Mouse (Mus musculus): ENCODE results near the gene Olfr222.

The Olfr222 gene

GRCm38 (mm10) chr11:59541324-59541723 is 34.7 kb downstream of the Olfr222 start, which contains the start of gene Nlrp3:
Gene Nlrp3 (plus strand): TSS chr11:59541568.
- no peak for DNase-seq (ENCODE audit: low spot score in 2 of 2)

DNA sequence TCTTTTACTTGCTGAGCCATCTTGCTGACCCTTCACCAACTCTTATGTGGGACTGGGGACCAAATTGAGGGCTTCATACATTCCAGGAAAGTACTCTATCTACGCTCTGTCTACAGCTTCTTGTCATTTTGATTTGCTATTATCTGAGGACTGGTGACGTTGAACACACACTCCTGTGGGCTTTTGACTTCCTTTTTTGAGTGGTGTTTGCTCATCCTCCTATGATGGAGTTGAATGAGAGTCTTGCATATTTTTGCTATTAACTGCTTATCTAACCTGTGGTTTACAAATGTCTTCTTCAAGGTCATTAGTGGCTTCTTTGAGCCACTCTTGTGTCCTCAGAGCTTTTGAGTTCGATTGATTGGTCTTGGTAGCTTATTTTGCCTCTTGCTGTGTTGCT is 35.9 kb downstream of the Olfr222 start:
- no peak for DNase-seq (ENCODE audit: low spot score in 2 of 2)

GRCm38 (mm10) chr11:59538387-59538786 is 37.6 kb downstream of the Olfr222 start:
- peak; percentile 25 to 39 for DNase-seq (ENCODE audit: low spot score in 2 of 2)

- DNase-seq (ENCODE audit: low spot score in 2 of 2) = no peak
These were observed 38.6 kb downstream of the Olfr222 start for GRCm38 (mm10) chr11:59537218-59538130.

DNA sequence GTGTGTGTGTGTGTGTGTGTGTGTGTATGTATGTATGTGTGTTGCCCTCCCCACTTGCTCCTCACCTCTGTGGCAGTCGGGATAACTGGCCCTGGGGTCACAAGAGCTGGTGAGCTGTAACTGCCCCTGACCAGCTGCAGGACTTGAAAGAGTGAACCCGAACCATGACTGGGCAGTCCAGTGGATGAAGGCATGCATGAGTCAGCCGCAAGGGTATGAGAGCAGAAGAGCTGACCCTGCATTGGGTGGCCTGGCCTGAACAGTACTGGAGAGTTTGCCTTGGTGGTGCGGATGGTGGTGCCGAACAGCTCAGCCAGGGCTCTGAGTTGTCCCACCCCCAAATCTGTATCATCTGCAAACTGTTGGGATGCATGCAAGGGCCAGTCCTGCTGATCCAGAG is 44.5 kb downstream of the Olfr222 start:
- no peak for DNase-seq (ENCODE audit: low spot score in 2 of 2)

DNA sequence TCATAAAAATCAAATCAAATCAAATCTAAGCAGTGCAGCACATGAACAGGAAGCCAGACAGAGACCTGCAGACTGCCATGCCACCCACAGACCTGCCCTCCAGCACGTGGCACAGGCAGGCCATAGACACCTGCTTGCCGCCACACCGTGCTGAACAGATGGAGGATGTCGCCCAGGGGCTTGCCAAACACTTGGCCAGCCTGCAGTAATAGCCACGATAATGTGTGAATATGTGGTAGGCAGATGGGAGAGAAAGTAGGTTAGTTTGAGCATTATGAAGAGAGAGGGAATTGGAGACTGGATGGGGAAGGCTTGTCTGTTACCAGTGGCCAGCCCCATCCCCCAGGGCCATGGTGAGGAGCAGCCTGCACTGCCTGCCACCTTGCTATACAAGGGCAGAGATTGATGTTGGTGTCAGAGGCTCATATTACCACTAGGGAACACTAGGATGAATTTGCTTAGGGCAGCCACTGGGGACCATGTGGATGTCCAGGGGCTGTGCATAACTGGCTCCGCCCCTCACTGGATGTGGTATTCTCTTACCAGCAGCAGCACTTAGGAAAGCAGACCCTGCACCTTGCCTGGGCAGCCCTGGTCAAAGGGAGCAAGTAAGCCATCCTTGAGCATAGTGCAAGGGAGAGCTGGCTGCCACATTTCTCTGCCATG is 45.0 kb downstream of the Olfr222 start:
- peak in 1 of 2 experiments; percentile 22 for DNase-seq (ENCODE audit: low spot score in 2 of 2)

- no peak for DNase-seq (ENCODE audit: low spot score in 2 of 2)
These were observed 45.8 kb downstream of the Olfr222 start for GRCm38 (mm10) chr11:59530221-59530620.

GRCm38 (mm10) chr11:59526472-59527080 is 49.5 kb downstream of the Olfr222 start, which contains the start of gene Zkscan17:
Gene Zkscan17 (minus strand): TSS chr11:59526751.
- no peak for DNase-seq (ENCODE audit: low spot score in 2 of 2)

DNA sequence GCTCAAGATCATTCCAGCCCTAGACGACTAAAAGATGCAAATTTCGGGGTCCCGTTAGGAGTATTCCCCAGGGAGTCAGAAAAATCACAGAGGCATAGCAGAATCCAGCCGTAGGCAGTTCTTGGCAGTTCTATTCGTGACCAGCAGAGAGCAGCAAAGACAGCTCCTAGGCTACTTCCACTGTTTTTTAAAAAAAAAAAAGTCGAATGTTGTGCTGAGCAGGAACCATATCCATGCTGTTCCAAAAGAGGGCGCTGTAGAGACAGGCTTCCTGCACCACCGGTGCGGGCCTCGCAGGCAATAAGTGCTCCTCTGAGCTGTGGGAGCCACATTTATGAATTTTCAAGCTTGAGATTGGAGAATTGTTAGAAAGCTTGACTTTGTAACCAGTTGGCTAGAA is 50.8 kb downstream of the Olfr222 start:
- peak; percentile 56 to 77 for DNase-seq (ENCODE audit: low spot score in 2 of 2)

- no peak for DNase-seq (ENCODE audit: low spot score in 2 of 2)
These were observed 51.9 kb downstream of the Olfr222 start for GRCm38 (mm10) chr11:59524150-59524549.
